Mouse (Mus musculus) MEL (cell line): ENCODE results near the gene Gm44805.

Experiments used
- CHD2 ChIP-seq: IDR thresholded peaks from 2 replicates; pipeline ENCODE4 v1.6.1; 2011; ENCODE audit warnings: low read length, improper control_type of control experiment
- CTCF ChIP-seq, 3 experiments: IDR thresholded peaks in 2 of 3; conservative IDR thresholded peaks in 1 of 3; 2 replicates each; pipeline ENCODE4 v1.5.1; 2011 to 2012; ENCODE audit warnings: low read length in 3 of 3, low read depth in 2 of 3, mild to moderate bottlenecking in 2 of 3, improper control_type of control experiment in 1 of 3, inconsistent platforms in 1 of 3, mixed read lengths in 1 of 3, moderate library complexity in 1 of 3; ENCODE audit not compliant: control insufficient read depth in 1 of 3, insufficient read depth in 1 of 3, poor library complexity in 1 of 3, severe bottlenecking in 1 of 3
- EP300 ChIP-seq, 2 experiments: IDR thresholded peaks; 2 replicates each; pipeline ENCODE4 v1.6.1; 2011; ENCODE audit warnings: improper control_type of control experiment in 2 of 2, low read length in 2 of 2, low read depth in 1 of 2, mild to moderate bottlenecking in 1 of 2
- GATA1 ChIP-seq: IDR thresholded peaks from 2 replicates; pipeline ENCODE4 v1.6.1; 2011; ENCODE audit warnings: low read depth, low read length, improper control_type of control experiment
- MAFK ChIP-seq: IDR thresholded peaks from 2 replicates; pipeline ENCODE4 v1.6.1; 2011; ENCODE audit warnings: low read depth, mild to moderate bottlenecking, low read length, improper control_type of control experiment, borderline replicate concordance
- POLR2A ChIP-seq, 2 experiments: IDR thresholded peaks; 2 replicates each; pipeline ENCODE4 v1.6.1; 2011 to 2012; ENCODE audit warnings: low read length in 2 of 2, mild to moderate bottlenecking in 2 of 2, control low read depth in 1 of 2, improper control_type of control experiment in 1 of 2, low read depth in 1 of 2, moderate library complexity in 1 of 2; ENCODE audit not compliant: control insufficient read depth in 1 of 2, insufficient read depth in 1 of 2, poor library complexity in 1 of 2
- SIN3A ChIP-seq: IDR thresholded peaks from 2 replicates; pipeline ENCODE4 v1.6.1; 2012; ENCODE audit warnings: low read length, improper control_type of control experiment, inconsistent platforms
- TAL1 ChIP-seq: IDR thresholded peaks from 2 replicates; pipeline ENCODE4 v1.6.1; 2012; ENCODE audit warnings: mild to moderate bottlenecking, inconsistent platforms, low read length, moderate library complexity, mixed read lengths
- TBP ChIP-seq: IDR thresholded peaks from 2 replicates; pipeline ENCODE4 v1.8.0; 2011; ENCODE audit warnings: low read depth, low read length, improper control_type of control experiment
- USF1 ChIP-seq: IDR thresholded peaks from 2 replicates; pipeline ENCODE4 v1.6.1; 2014; ENCODE audit warnings: low read depth, mild to moderate bottlenecking, inconsistent platforms, low read length, improper control_type of control experiment, moderate library complexity

GRCm38 (mm10) chr7:19690845-19691244, 9.6 kb upstream of the Gm44805 start:
- no peak for TF ChIP-seq CTCF (IDR thresholded peaks at IDR 0.05 in 2 of 3, conservative IDR thresholded peaks at IDR 0.05 in 1 of 3; ENCODE audit: control insufficient read depth in 1 of 3, insufficient read depth in 1 of 3, low read depth in 2 of 3, low read length in 3 of 3, poor library complexity in 1 of 3, severe bottlenecking in 1 of 3)
- TF ChIP-seq EP300 (IDR thresholded peaks at IDR 0.05; ENCODE audit: low read depth in 1 of 2, low read length in 2 of 2): no peak
- TF ChIP-seq USF1: no peak
- TF ChIP-seq MAFK: no peak
- TF ChIP-seq SIN3A: no peak
- TF ChIP-seq POLR2A (IDR thresholded peaks at IDR 0.05; ENCODE audit: control insufficient read depth in 1 of 2, insufficient read depth in 1 of 2, low read depth in 1 of 2, low read length in 2 of 2, poor library complexity in 1 of 2): no peak
- TF ChIP-seq CHD2: no peak
- no peak for TF ChIP-seq TBP
- TF ChIP-seq GATA1: no peak
- TF ChIP-seq TAL1: no peak
